Mouse (Mus musculus) myocyte (in vitro differentiated cells): ENCODE data around the gene Rftn1. TPM values are rescaled to one million over a fixed set of nuclear protein-coding genes. Genes with fewer than 3 reads are reported as not detected.

Experiments used
- H3K27me3 ChIP-seq: one replicate; pipeline ENCODE4 v1.6.1; 2011; ENCODE audit not compliant: control insufficient read depth, insufficient read depth, insufficient read length
- H3K36me3 ChIP-seq: one replicate; pipeline ENCODE4 v1.6.1; 2011; ENCODE audit not compliant: control insufficient read depth, insufficient read depth
- H3K4me2 ChIP-seq: one replicate; pipeline ENCODE4 v1.6.1; 2011; ENCODE audit warnings: low read depth, control low read depth
- H3K4me3 ChIP-seq: one replicate; pipeline ENCODE4 v1.5.1; 2011; ENCODE audit warnings: mild to moderate bottlenecking, control low read depth, moderate library complexity
- H3K79me2 ChIP-seq: one replicate; pipeline ENCODE4 v1.6.1; 2011; ENCODE audit not compliant: control insufficient read depth, insufficient read depth
- H3ac ChIP-seq: one replicate; pipeline ENCODE4 v1.6.1; 2011; ENCODE audit not compliant: control insufficient read depth, insufficient read length
- CEBPB ChIP-seq: IDR thresholded peaks from 2 replicates; pipeline ENCODE4 v1.6.1; 2011; ENCODE audit warnings: mild to moderate bottlenecking, moderate library complexity; ENCODE audit not compliant: poor library complexity, insufficient read depth, severe bottlenecking
- E2F4 ChIP-seq: IDR thresholded peaks from one replicate; pipeline ENCODE4 v1.6.1; 2011; ENCODE audit warnings: mild to moderate bottlenecking, control low read depth, moderate library complexity; ENCODE audit not compliant: insufficient read depth
- MAX ChIP-seq: IDR thresholded peaks from one replicate; pipeline ENCODE4 v1.6.1; 2011; ENCODE audit warnings: low read depth, mild to moderate bottlenecking, control low read depth
- MYOD1 ChIP-seq, 3 experiments: IDR thresholded peaks; one replicate each; pipeline ENCODE4 v1.6.1; 2011; ENCODE audit warnings: control low read depth in 2 of 3, low read depth in 2 of 3, mild to moderate bottlenecking in 2 of 3, moderate library complexity in 1 of 3; ENCODE audit not compliant: insufficient read length in 2 of 3, control insufficient read depth in 1 of 3
- MYOG ChIP-seq, 3 experiments: IDR thresholded peaks; one replicate each; pipeline ENCODE4 v1.6.1; 2011; ENCODE audit warnings: control low read depth in 2 of 3, low read depth in 2 of 3, mild to moderate bottlenecking in 2 of 3; ENCODE audit not compliant: insufficient read length in 2 of 3, control insufficient read depth in 1 of 3, insufficient read depth in 1 of 3
- POLR2A ChIP-seq: IDR thresholded peaks from one replicate; pipeline ENCODE4 v1.6.1; 2011; ENCODE audit warnings: low read depth, mild to moderate bottlenecking, control low read depth, moderate library complexity; ENCODE audit not compliant: insufficient read length
- POLR2AphosphoS2 ChIP-seq: IDR thresholded peaks from one replicate; pipeline ENCODE4 v1.6.1; 2011; ENCODE audit warnings: low read depth, control low read depth; ENCODE audit not compliant: insufficient read length
- REST ChIP-seq: IDR thresholded peaks from one replicate; pipeline ENCODE4 v1.6.1; 2011; ENCODE audit warnings: mild to moderate bottlenecking, control low read depth, moderate library complexity; ENCODE audit not compliant: insufficient read depth, insufficient read length
- SRF ChIP-seq: IDR thresholded peaks from one replicate; pipeline ENCODE4 v1.6.1; 2011; ENCODE audit warnings: low read depth; ENCODE audit not compliant: control insufficient read depth, insufficient read length
- TCF12 ChIP-seq: IDR thresholded peaks from one replicate; pipeline ENCODE4 v1.6.1; 2011; ENCODE audit warnings: mild to moderate bottlenecking, control low read depth; ENCODE audit not compliant: poor library complexity, insufficient read depth, severe bottlenecking
- TCF3 ChIP-seq: IDR thresholded peaks from one replicate; pipeline ENCODE4 v1.6.1; 2011; ENCODE audit warnings: low read depth, control low read depth; ENCODE audit not compliant: insufficient read length
- USF1 ChIP-seq: IDR thresholded peaks from one replicate; pipeline ENCODE4 v1.6.1; 2011; ENCODE audit warnings: low read depth, mild to moderate bottlenecking, control low read depth, moderate library complexity
- polyA plus RNA-seq: library from polyadenylated mRNA; unstranded; fragments of >200 nt; fragmentation: generic; extraction: Trizol; gene quantifications from one replicate; pipeline ENCODE4 v1.2.1, GENCODE M21; 2012; ENCODE audit warnings: missing spikeins

Rftn1 gene
- polyA plus RNA-seq, 1 experiment, result 0.40 TPM

DNA sequence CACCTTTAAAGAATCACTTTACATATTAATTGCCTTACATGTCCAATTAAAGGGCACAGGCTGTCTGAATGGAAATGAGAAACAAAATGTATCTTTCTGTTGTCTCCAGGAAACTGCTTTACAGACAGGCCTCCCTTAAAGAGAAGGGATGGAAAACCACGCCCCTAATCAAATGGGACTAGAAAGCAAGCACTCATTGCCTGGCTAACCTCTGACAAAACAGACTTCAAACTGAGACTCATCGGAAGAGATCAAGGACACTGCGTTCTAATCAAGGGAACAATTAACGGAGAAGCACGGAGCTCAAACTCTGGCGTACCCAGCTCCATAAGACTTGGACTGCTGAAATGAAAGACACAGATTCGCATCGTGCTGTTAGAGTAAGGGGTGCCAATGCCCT lies 200.9 kb downstream of the Rftn1 start:
- Histone ChIP-seq H3K36me3 (no peaks in the 10 kb centered on the region), H3K4me3 (no peak overlapping the region), H3K79me2 (no peaks in the 10 kb centered on the region), H3ac (no peak overlapping the region), H3K27me3 (no peaks in the 10 kb centered on the region), H3K4me2 (no peak overlapping the region)
- TF ChIP-seq E2F4 (no peak), MAX (no peak)

DNA sequence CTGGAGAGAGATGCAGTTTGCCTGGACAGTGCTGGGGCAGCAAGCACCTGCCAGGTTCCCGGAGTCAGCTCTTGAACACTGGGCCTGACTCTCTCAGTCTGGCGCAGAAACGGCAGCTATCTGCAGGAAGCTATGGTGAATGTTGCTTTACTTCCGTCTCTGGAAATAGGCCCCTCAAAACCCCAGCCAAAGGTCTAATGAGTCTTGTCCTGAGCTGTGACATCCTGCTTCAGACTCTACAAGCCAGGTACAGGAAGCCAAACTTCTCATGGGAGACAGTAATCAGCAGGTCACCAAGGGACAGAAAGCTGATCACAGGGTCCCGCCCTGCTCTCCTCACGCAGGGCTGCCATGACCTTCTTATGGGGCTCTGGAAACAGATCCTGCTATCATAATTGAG lies 203.4 kb downstream of the Rftn1 start:
- TF ChIP-seq POLR2AphosphoS2 (no peak), TCF3 (no peak), USF1 (no peak), REST (no peak), MYOG (IDR thresholded peaks at IDR 0.05; ENCODE audit: control insufficient read depth in 1 of 3, insufficient read depth in 1 of 3, insufficient read length in 2 of 3, low read depth in 2 of 3) (no peak), MYOD1 (IDR thresholded peaks at IDR 0.05; ENCODE audit: control insufficient read depth in 1 of 3, insufficient read length in 2 of 3, low read depth in 2 of 3) (no peak), E2F4 (no peak), POLR2A (no peak)
- no peaks in the 10 kb centered on the region for H3K79me2 ChIP-seq
- no peaks in the 10 kb centered on the region for H3K36me3 ChIP-seq
- no peak overlapping the region for H3ac ChIP-seq
- no peak overlapping the region for H3K4me3 ChIP-seq
- H3K27me3 ChIP-seq, result no peaks in the 10 kb centered on the region
- no peak overlapping the region for H3K4me2 ChIP-seq

DNA sequence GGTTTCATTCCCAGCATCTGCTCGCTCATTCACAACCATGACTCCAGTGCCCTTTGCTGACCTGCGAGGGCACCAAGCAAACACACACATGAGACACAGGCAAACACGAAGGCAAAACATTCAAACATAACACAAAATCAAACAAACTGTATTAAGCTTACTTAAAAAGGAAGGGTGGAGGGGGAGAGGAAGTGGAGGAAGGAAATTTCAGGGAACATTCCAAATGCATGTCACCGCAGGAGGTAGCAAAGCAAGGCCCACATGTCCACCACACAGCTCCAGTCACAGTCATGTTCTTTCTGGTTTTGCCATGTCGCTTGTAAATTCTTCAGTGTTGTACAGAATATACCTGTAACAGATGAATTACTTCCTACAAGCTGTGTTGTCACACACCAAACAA lies 207.0 kb downstream of the Rftn1 start:
- H3K36me3 ChIP-seq, result no peaks in the 10 kb centered on the region
- no peaks in the 10 kb centered on the region for H3K79me2 ChIP-seq
- no peak for TF ChIP-seq MYOG (IDR thresholded peaks at IDR 0.05; ENCODE audit: control insufficient read depth in 1 of 3, insufficient read depth in 1 of 3, insufficient read length in 2 of 3, low read depth in 2 of 3)
- no peak for TF ChIP-seq REST
- no peak for TF ChIP-seq SRF
- TF ChIP-seq TCF12, result no peak
- TF ChIP-seq POLR2AphosphoS2, result no peak
- no peak for TF ChIP-seq MYOD1 (IDR thresholded peaks at IDR 0.05; ENCODE audit: control insufficient read depth in 1 of 3, insufficient read length in 2 of 3, low read depth in 2 of 3)
- TF ChIP-seq USF1, result no peak
- TF ChIP-seq CEBPB, result no peak
- no peak for TF ChIP-seq POLR2A
- TF ChIP-seq MAX, result no peak
- no peak for TF ChIP-seq E2F4
- TF ChIP-seq TCF3, result no peak
- no peak overlapping the region for H3K4me2 ChIP-seq
- no peaks in the 10 kb centered on the region for H3K27me3 ChIP-seq
- H3ac ChIP-seq, result no peak overlapping the region
- H3K4me3 ChIP-seq, result no peak overlapping the region

DNA sequence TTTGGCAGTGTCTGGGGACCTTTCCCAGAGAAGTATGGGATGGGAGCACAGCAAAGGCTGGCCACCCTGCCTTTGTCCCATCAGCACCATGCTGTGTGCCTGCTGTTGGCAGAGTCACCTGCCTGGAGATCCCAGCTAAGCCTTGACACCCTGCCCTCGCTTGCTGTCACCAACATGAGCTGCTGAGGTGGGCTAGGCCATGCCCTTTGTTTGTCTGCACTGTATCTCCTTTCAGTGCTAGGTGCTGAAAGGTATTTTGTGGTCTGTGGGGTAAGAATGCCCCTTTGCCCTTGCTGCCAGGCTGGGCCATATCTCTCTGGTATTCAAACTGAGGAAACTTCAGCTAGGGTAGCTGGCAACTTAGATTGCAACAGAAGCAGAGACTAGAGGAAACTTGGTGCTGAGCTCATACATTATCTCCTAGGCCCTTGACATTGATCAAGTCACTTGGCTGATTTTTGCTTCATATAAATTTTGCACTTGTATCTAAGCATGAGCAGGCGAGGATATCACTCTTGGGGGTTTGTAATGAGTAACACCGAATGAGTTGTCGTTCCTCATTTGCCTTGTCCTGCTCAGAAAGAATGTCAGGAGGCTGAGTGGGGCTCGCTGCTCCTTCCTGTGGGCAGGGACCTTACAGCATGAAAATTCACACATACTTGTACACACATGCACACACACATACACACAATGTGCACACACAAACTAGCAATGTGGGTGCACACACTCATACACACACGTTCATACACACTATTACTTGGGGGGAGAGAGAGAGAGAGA lies 207.7 kb downstream of the Rftn1 start:
- Histone ChIP-seq H3ac (no peak overlapping the region), H3K79me2 (no peaks in the 10 kb centered on the region), H3K27me3 (no peaks in the 10 kb centered on the region), H3K4me2 (no peak overlapping the region), H3K36me3 (no peaks in the 10 kb centered on the region), H3K4me3 (no peak overlapping the region)
- TF ChIP-seq SRF (no peak), POLR2AphosphoS2 (no peak), MAX (no peak), TCF12 (no peak), REST (no peak), MYOD1 (IDR thresholded peaks at IDR 0.05; ENCODE audit: control insufficient read depth in 1 of 3, insufficient read length in 2 of 3, low read depth in 2 of 3) (no peak)

DNA sequence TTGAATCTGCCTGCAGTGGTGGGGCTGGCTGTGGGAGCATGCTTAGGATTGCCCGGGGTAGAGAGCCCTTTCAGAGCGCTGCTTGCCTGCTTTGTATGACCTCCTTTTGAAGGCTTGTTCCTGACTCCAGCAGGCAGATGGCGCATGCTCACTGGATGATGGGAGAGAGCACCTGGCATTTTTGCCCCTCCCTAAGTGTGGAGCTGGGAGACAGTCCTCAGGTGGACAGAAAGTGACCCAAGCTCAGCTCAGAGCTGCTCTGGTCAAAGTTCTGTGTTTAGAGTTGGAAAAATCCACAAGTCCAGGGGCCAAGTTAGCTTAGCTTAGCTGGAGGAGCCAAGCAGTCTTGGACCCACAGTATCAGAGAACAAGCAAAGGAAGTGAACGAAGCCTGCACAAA lies 208.9 kb downstream of the Rftn1 start:
- no peaks in the 10 kb centered on the region for H3K36me3 ChIP-seq

More for the DNA sequence above, 208.9 kb downstream of the Rftn1 start:
- Histone ChIP-seq H3K4me3 (no peak overlapping the region), H3K4me2 (no peak overlapping the region), H3ac (no peak overlapping the region), H3K27me3 (no peaks in the 10 kb centered on the region), H3K79me2 (no peaks in the 10 kb centered on the region)
- no peak for TF ChIP-seq E2F4
